Mouse (Mus musculus) lung, postnatal 4 days (tissue): ENCODE results near the gene Fam222a.
A peak's percentile ranks its signal among the peaks of the same experiment; 100 is the strongest.

ENCODE experiments used
- DNase-seq, 2 experiments: peaks; one replicate each; pipeline ENCODE4 v3.0.0; 2021

The Fam222a gene

GRCm38 (mm10) chr5:114567565-114568197 lies at the start of gene Fam222a:
Gene Fam222a (plus strand): TSS chr5:114568016.
- peak; percentile 79 to 87 for DNase-seq

- no peak for DNase-seq
Observed at GRCm38 (mm10) chr5:114528355-114528754, 39.5 kb upstream of the Fam222a start.

- DNase-seq = no peak
Observed at GRCm38 (mm10) chr5:114530337-114530736, 37.5 kb upstream of the Fam222a start.

- no peak for DNase-seq
Observed at GRCm38 (mm10) chr5:114532055-114532454, 35.8 kb upstream of the Fam222a start.

GRCm38 (mm10) chr5:114537308-114538020 lies 30.4 kb upstream of the Fam222a start:
- DNase-seq = no peak

GRCm38 (mm10) chr5:114538021-114538405 lies 29.8 kb upstream of the Fam222a start:
- DNase-seq = peak in 1 of 2 experiments; percentile 55

- no peak for DNase-seq
Observed at GRCm38 (mm10) chr5:114538752-114539151, 29.1 kb upstream of the Fam222a start.

- DNase-seq = no peak
Observed at GRCm38 (mm10) chr5:114539766-114540165, 28.1 kb upstream of the Fam222a start.

GRCm38 (mm10) chr5:114541656-114542445 lies 26.0 kb upstream of the Fam222a start:
- DNase-seq = no peak

GRCm38 (mm10) chr5:114543656-114544055 lies 24.2 kb upstream of the Fam222a start:
- DNase-seq = no peak

- no peak for DNase-seq
Observed at GRCm38 (mm10) chr5:114544205-114544604, 23.6 kb upstream of the Fam222a start.

GRCm38 (mm10) chr5:114545076-114545475 lies 22.7 kb upstream of the Fam222a start:
- DNase-seq = no peak

- no peak for DNase-seq
Observed at GRCm38 (mm10) chr5:114548976-114549375, 18.8 kb upstream of the Fam222a start.

- DNase-seq = no peak
Observed at GRCm38 (mm10) chr5:114549770-114550169, 18.0 kb upstream of the Fam222a start.

- DNase-seq = no peak
Observed at GRCm38 (mm10) chr5:114550431-114550830, 17.4 kb upstream of the Fam222a start.

- no peak for DNase-seq
Observed at GRCm38 (mm10) chr5:114550886-114551492, 16.8 kb upstream of the Fam222a start.

- no peak for DNase-seq
Observed at GRCm38 (mm10) chr5:114552507-114553208, 15.2 kb upstream of the Fam222a start.

- DNase-seq = no peak
Observed at GRCm38 (mm10) chr5:114553706-114554105, 14.1 kb upstream of the Fam222a start.

GRCm38 (mm10) chr5:114555424-114555823 lies 12.4 kb upstream of the Fam222a start:
- no peak for DNase-seq

GRCm38 (mm10) chr5:114556109-114556508 lies 11.7 kb upstream of the Fam222a start:
- DNase-seq = no peak

- no peak for DNase-seq
Observed at GRCm38 (mm10) chr5:114557765-114558731, 9.8 kb upstream of the Fam222a start.
